Mouse (Mus musculus) bone marrow, adult 2 months (tissue): ENCODE data around the gene Slc3a1.

Experiments used
- CTCF ChIP-seq: fragments of 200-500 bp; IDR thresholded peaks from 2 replicates; pipeline ENCODE4 v1.5.1; 2011; ENCODE audit warnings: low read length, control low read depth; ENCODE audit not compliant: control insufficient read depth, insufficient read depth
- POLR2A ChIP-seq: fragments of 200-500 bp; IDR thresholded peaks from 2 replicates; pipeline ENCODE4 v1.6.1; 2011; ENCODE audit warnings: low read depth, mild to moderate bottlenecking, control low read depth, low read length, borderline replicate concordance; ENCODE audit not compliant: control insufficient read depth

GRCm38 (mm10) chr17:85044466-85044865 is 16.3 kb downstream of the Slc3a1 start:
- TF ChIP-seq CTCF, result no peak
- TF ChIP-seq POLR2A, result no peak
